Mouse (Mus musculus) layer of hippocampus, adult 2 months (tissue): ENCODE results near the gene Skap1. TPM values are rescaled to one million over a fixed set of nuclear protein-coding genes. Genes with fewer than 3 reads are reported as not detected.

ENCODE experiments used
- DNase-seq, 2 experiments: peaks; one replicate each; pipeline ENCODE4 v3.0.0; 2022; ENCODE audit warnings: low spot score in 2 of 2
- H3K27ac ChIP-seq: fragments of 200-600 bp; 2 replicates; pipeline ENCODE4 v1.8.1; 2022
- H3K4me3 ChIP-seq: fragments of 200-600 bp; 2 replicates; pipeline ENCODE4 v1.8.1; 2022; ENCODE audit warnings: mild to moderate bottlenecking
- CTCF ChIP-seq: fragments of 200-600 bp; conservative IDR thresholded peaks from 2 replicates; pipeline ENCODE4 v1.8.1; 2022; ENCODE audit warnings: antibody characterized with exemption, mild to moderate bottlenecking, moderate library complexity
- total RNA-seq, 2 experiments: library from RNA; stranded (reverse); gene quantifications; 2 replicates each; pipeline ENCODE4 v1.2.3; 2021

Gene Skap1
- total RNA-seq, 2 experiments from 2014 or later: 1.0 to 1.2 TPM

- Histone ChIP-seq H3K4me3 (no peak overlapping the region), H3K27ac (no peak overlapping the region)
- TF ChIP-seq CTCF: no peak
- no peak for DNase-seq
Measured at GRCm38 (mm10) chr11:96679026-96679425, 214.6 kb downstream of the Skap1 start.

- Histone ChIP-seq H3K4me3 (no peak overlapping the region), H3K27ac (no peak overlapping the region)
- TF ChIP-seq CTCF: peak; percentile 51
- no peak for DNase-seq
Measured at GRCm38 (mm10) chr11:96685381-96685780, 221.0 kb downstream of the Skap1 start.

- no peak for TF ChIP-seq CTCF
- DNase-seq: no peak
- Histone ChIP-seq H3K27ac (no peak overlapping the region), H3K4me3 (no peak overlapping the region)
Measured at GRCm38 (mm10) chr11:96686713-96687280, 222.4 kb downstream of the Skap1 start.

GRCm38 (mm10) chr11:96692250-96692649, 227.9 kb downstream of the Skap1 start:
- no peak for DNase-seq
- no peak for TF ChIP-seq CTCF
- no peak overlapping the region for H3K27ac ChIP-seq
- no peak overlapping the region for H3K4me3 ChIP-seq

- no peak for TF ChIP-seq CTCF
Measured at GRCm38 (mm10) chr11:96693360-96693759, 229.0 kb downstream of the Skap1 start.

GRCm38 (mm10) chr11:96694774-96695173, 230.4 kb downstream of the Skap1 start:
- Histone ChIP-seq H3K27ac (no peak overlapping the region), H3K4me3 (no peak overlapping the region)
- no peak for DNase-seq
- no peak for TF ChIP-seq CTCF

More at GRCm38 (mm10) chr11:96693360-96693759, 229.0 kb downstream of the Skap1 start:
- Histone ChIP-seq H3K27ac (no peak overlapping the region), H3K4me3 (no peak overlapping the region)
- DNase-seq: no peak

GRCm38 (mm10) chr11:96696168-96696727, 231.9 kb downstream of the Skap1 start:
- no peak for DNase-seq
- H3K27ac ChIP-seq: no peak overlapping the region
- no peak for TF ChIP-seq CTCF
- H3K4me3 ChIP-seq: no peak overlapping the region

GRCm38 (mm10) chr11:96696842-96697455, 232.6 kb downstream of the Skap1 start:
- H3K4me3 ChIP-seq: no peak overlapping the region
- no peak for DNase-seq
- TF ChIP-seq CTCF: no peak

GRCm38 (mm10) chr11:96697467-96697866, 233.1 kb downstream of the Skap1 start:
- DNase-seq: no peak
- TF ChIP-seq CTCF: no peak
- Histone ChIP-seq H3K27ac (no peak overlapping the region), H3K4me3 (no peak overlapping the region)

More at GRCm38 (mm10) chr11:96696842-96697455, 232.6 kb downstream of the Skap1 start:
- H3K27ac ChIP-seq: no peak overlapping the region

GRCm38 (mm10) chr11:96703813-96704212, 239.4 kb downstream of the Skap1 start:
- H3K27ac ChIP-seq: no peak overlapping the region
- no peak for DNase-seq
- H3K4me3 ChIP-seq: no peak overlapping the region
- no peak for TF ChIP-seq CTCF

- DNase-seq: no peak
- Histone ChIP-seq H3K4me3 (no peak overlapping the region), H3K27ac (no peak overlapping the region)
- peak; percentile 22; the same call in 1 of the 2 replicates for TF ChIP-seq CTCF
Measured at GRCm38 (mm10) chr11:96711268-96711667, 246.9 kb downstream of the Skap1 start.

- no peak for TF ChIP-seq CTCF
- Histone ChIP-seq H3K4me3 (no peak overlapping the region), H3K27ac (no peak overlapping the region)
- DNase-seq: no peak
Measured at GRCm38 (mm10) chr11:96711670-96712069, 247.3 kb downstream of the Skap1 start.

- TF ChIP-seq CTCF: no peak
- H3K4me3 ChIP-seq: no peak overlapping the region
- DNase-seq: no peak
- H3K27ac ChIP-seq: no peak overlapping the region
Measured at GRCm38 (mm10) chr11:96713210-96714005, 249.0 kb downstream of the Skap1 start.
